12 mouse cellular contexts compared by ENCODE assay signal in the genomic region with DNA sequence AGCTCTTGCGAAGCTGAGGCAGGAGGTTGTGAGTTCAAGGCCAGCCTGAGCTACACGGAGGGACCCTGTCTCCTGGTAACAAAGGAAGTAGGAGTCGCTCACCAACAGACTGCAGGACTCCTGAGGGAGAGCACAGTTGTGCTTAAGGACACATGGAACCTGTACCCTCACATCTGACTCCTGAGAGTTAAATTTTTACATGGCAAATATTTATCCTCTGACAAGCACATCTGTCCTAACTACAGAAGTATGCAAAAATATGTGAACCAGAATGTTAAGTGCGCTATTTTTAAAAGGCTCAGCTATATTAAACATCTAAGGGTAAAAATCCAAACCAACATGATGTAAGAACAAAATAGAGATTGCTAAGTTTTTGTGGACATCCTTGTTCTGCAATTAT.
"Had no signal": no experiment of that assay in that cellular context is flagged by ENCODE, and none has a peak within 500 bp of the region (broad histone marks: within the 10 kb centered on the region; RNA-seq: fewer than 3 reads in every experiment).

No protein-coding gene starts in this region.

- H3K9me3 ChIP-seq: limb, embryonic 13.5 days; liver, embryonic 15.5 days; megakaryocyte, embryonic 14.5 days; midbrain, embryonic 15.5 days; neural tube, embryonic 12.5 days had no signal

- ATAC-seq: intestine, postnatal 0 days; midbrain, embryonic 15.5 days had no signal

- H3K9ac ChIP-seq: limb, embryonic 13.5 days; liver, embryonic 15.5 days; midbrain, embryonic 15.5 days; neural tube, embryonic 12.5 days had no signal

- H3K4me2 ChIP-seq: limb, embryonic 13.5 days; liver, embryonic 11.5 days; liver, embryonic 15.5 days; midbrain, embryonic 11.5 days; midbrain, embryonic 15.5 days; neural tube, embryonic 12.5 days had no signal

- H3K4me1 ChIP-seq: midbrain, embryonic 15.5 days; neural tube, embryonic 12.5 days had no signal

- H3K4me3 ChIP-seq: limb, embryonic 13.5 days; liver, embryonic 15.5 days; megakaryocyte, embryonic 14.5 days; midbrain, embryonic 15.5 days; neural tube, embryonic 12.5 days had no signal

- H3K27me3 ChIP-seq: limb, embryonic 13.5 days; liver, embryonic 15.5 days; megakaryocyte, embryonic 14.5 days; midbrain, embryonic 15.5 days; neural tube, embryonic 12.5 days had no signal

- H3K36me3 ChIP-seq: limb, embryonic 13.5 days; liver, embryonic 15.5 days; midbrain, embryonic 15.5 days; neural tube, embryonic 12.5 days had no signal

- DNase-seq: kidney, postnatal 10 days; left cerebral cortex, postnatal 4 days; thymus, postnatal 4 days had no signal

- H3K27ac ChIP-seq: limb, embryonic 13.5 days; midbrain, embryonic 15.5 days; neural tube, embryonic 12.5 days; stomach, postnatal 0 days had no signal
